Mouse (Mus musculus) kidney, postnatal 0 days (tissue): Measurements from ENCODE around the gene Ociad1. TPM values are rescaled to one million over a fixed set of nuclear protein-coding genes. Genes with fewer than 3 reads are reported as not detected.

Source experiments
- ATAC-seq: fragments of 200-750 bp; cut with Nextera tagmentation; replicated peaks from 2 replicates; pipeline ENCODE4 v1.8.0; 2017; ENCODE audit warnings: low read depth, moderate number of reproducible peaks, moderate TSS enrichment, moderate library complexity; ENCODE audit not compliant: low FRiP score
- DNase-seq: peaks from one replicate; pipeline ENCODE4 v3.0.0-alpha.2; 2016; ENCODE audit warnings: low spot score
- H3K27ac ChIP-seq: fragments of 300-500 bp; sonication (generic); 2 replicates; pipeline ENCODE4 v1.5.1; 2014; ENCODE audit warnings: mild to moderate bottlenecking
- H3K27me3 ChIP-seq: fragments of 300-500 bp; sonication (generic); 2 replicates; pipeline ENCODE4 v1.6.1; 2014; ENCODE audit warnings: low read length, mixed read lengths; ENCODE audit not compliant: insufficient read depth
- H3K36me3 ChIP-seq: fragments of 300-500 bp; sonication (generic); 2 replicates; pipeline ENCODE4 v1.6.1; 2014; ENCODE audit warnings: low read length, mixed read lengths; ENCODE audit not compliant: insufficient read depth
- H3K4me1 ChIP-seq: fragments of 300-500 bp; sonication (generic); replicated peaks from 2 replicates; pipeline ENCODE4 v1.6.1; 2014; ENCODE audit warnings: antibody characterized with exemption, low read length, mixed read lengths; ENCODE audit not compliant: insufficient read depth
- H3K4me2 ChIP-seq: fragments of 300-500 bp; sonication (generic); 2 replicates; pipeline ENCODE4 v1.6.1; 2014; ENCODE audit warnings: mild to moderate bottlenecking, low read length, moderate library complexity, mixed read lengths
- H3K4me3 ChIP-seq: fragments of 300-500 bp; sonication (generic); replicated peaks from 2 replicates; pipeline ENCODE4 v1.5.1; 2014; ENCODE audit warnings: low read depth, low read length
- H3K9ac ChIP-seq: fragments of 300-500 bp; sonication (generic); 2 replicates; pipeline ENCODE4 v1.6.1; 2014; ENCODE audit warnings: low read depth, low read length
- H3K9me3 ChIP-seq: fragments of 300-500 bp; sonication (generic); replicated peaks from 2 replicates; pipeline ENCODE4 v1.6.1; 2016; ENCODE audit warnings: low read length, inconsistent platforms, mixed read lengths
- CTCF ChIP-seq: IDR thresholded peaks from 2 replicates; pipeline ENCODE4 v1.5.1; 2016; ENCODE audit warnings: antibody characterized with exemption, low read depth, mild to moderate bottlenecking, moderate library complexity
- WGBS: fragments of 180-500 bp; shearing (Covaris S2); extraction: QIAGEN DNeasy Blood & Tissue Kit; methylation state at CpG from one replicate; pipeline ENCODE4 v1.1.7; 2014; 5-methylcytosine and 5-hydroxymethylcytosine counted together
- polyA plus RNA-seq: library from polyadenylated mRNA; unstranded; fragments of >200 nt; fragmentation: Nextera tagmentation; extraction: Ambion mirVana; gene quantifications from 2 replicates; pipeline ENCODE4 v1.2.1, GENCODE M21; 2015

The Ociad1 gene
- polyA plus RNA-seq, 1 experiment from 2014 or later, result 209 TPM

DNA sequence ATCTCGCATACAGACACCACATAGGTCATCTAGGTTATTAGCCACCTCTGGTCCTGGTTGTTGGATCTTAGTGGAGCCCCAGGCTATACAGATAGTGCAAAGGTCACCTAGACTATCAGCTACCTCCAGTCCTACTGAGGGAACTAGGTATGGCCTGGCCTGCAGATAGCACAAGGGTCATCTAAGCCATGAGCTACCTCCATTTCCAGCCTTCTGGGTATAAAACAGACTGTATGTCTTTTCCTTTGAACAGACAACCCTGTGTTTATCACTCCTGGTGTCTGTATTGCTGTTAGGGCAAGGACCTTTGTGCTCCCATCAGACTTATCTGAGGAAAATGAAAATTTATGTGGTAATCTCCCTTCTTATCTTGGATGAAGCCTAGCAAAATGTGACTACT is 59.2 kb downstream of the Ociad1 start:
- Histone ChIP-seq H3K4me2 (no peak overlapping the region), H3K36me3 (no peaks in the 10 kb centered on the region), H3K4me1 (no peaks in the 10 kb centered on the region), H3K9me3 (no peaks in the 10 kb centered on the region), H3K9ac (no peak overlapping the region), H3K27me3 (no peaks in the 10 kb centered on the region), H3K27ac (no peak overlapping the region), H3K4me3 (no peak overlapping the region)
- WGBS, result 91% methylated on average over 1 of the region's 1 CpGs
- no peak for ATAC-seq
- TF ChIP-seq CTCF, result no peak
- DNase-seq, result no peak

- no peaks in the 10 kb centered on the region for H3K4me1 ChIP-seq
- DNase-seq (no peak), ATAC-seq (no peak)
- H3K9ac ChIP-seq, result no peak overlapping the region
- no peak for TF ChIP-seq CTCF
- H3K36me3 ChIP-seq, result no peaks in the 10 kb centered on the region
- no peaks in the 10 kb centered on the region for H3K9me3 ChIP-seq
- H3K27me3 ChIP-seq, result no peaks in the 10 kb centered on the region
- H3K4me2 ChIP-seq, result no peak overlapping the region
- WGBS, result 53% methylated on average over 7 of the region's 7 CpGs
- no peak overlapping the region for H3K27ac ChIP-seq
- no peak overlapping the region for H3K4me3 ChIP-seq
Observed at GRCm38 (mm10) chr5:73353519-73353918, 60.9 kb downstream of the Ociad1 start.

DNA sequence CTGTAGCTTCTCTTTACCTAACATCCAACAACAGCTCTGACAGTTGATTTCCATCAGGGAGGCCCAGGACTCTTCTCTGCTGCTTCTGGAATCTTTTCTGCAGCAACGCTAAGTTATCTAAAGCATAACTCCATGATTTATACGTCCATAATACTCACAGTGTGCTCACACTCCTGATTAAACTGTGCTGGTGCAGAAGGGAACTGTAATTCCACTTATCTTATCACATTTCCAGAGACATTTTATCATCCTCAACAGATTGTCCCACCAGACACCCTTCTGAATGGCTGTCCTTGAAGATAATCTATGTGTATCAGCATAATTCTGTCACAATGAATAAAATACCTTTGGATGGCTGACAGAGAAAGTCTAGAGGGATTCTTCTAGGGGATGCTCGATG is 61.4 kb downstream of the Ociad1 start:
- Histone ChIP-seq H3K27ac (no peak overlapping the region), H3K9me3 (no peaks in the 10 kb centered on the region), H3K4me1 (no peaks in the 10 kb centered on the region), H3K9ac (no peak overlapping the region), H3K4me2 (no peak overlapping the region), H3K4me3 (no peak overlapping the region), H3K27me3 (no peaks in the 10 kb centered on the region), H3K36me3 (no peaks in the 10 kb centered on the region)
- TF ChIP-seq CTCF, result no peak
- ATAC-seq, result no peak
- DNase-seq, result no peak
- WGBS, result 66% methylated on average over 3 of the region's 3 CpGs

DNA sequence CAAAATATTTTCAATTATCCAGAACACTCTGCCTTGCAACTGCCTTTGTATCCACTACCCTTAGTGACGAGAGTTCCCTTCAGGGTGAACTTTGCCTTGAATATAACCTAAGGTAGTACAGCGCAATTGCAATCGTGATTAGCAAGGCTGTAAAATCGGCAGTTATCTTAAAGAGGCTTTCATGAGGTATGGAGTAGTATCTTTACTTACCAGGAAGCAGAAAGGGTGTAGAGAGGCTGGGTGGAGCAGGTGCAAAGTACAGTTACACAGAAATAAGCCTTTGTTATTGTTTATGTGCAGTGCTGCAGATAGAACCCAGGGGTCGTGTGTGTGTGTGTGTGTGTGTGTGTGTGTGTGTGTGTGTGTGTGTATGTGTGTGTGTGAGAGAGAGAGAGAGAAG is 62.8 kb downstream of the Ociad1 start:
- DNase-seq, result no peak
- no peak overlapping the region for H3K4me2 ChIP-seq
- H3K4me3 ChIP-seq, result no peak overlapping the region
- H3K36me3 ChIP-seq, result no peaks in the 10 kb centered on the region
- H3K4me1 ChIP-seq, result no peaks in the 10 kb centered on the region
- ATAC-seq, result no peak
- H3K27ac ChIP-seq, result no peak overlapping the region
- H3K9me3 ChIP-seq, result no peaks in the 10 kb centered on the region
- no peaks in the 10 kb centered on the region for H3K27me3 ChIP-seq
- WGBS, result 67% methylated on average over 5 of the region's 5 CpGs
- TF ChIP-seq CTCF, result no peak
- H3K9ac ChIP-seq, result no peak overlapping the region

- H3K4me3 ChIP-seq, result no peak overlapping the region
- WGBS, result 74% methylated on average over 6 of the region's 6 CpGs
- no peak overlapping the region for H3K4me2 ChIP-seq
- no peak overlapping the region for H3K9ac ChIP-seq
- no peak overlapping the region for H3K27ac ChIP-seq
- ATAC-seq, result no peak
- no peaks in the 10 kb centered on the region for H3K27me3 ChIP-seq
- DNase-seq, result no peak
- H3K9me3 ChIP-seq, result no peaks in the 10 kb centered on the region
- TF ChIP-seq CTCF, result no peak
- no peaks in the 10 kb centered on the region for H3K36me3 ChIP-seq
- H3K4me1 ChIP-seq, result no peaks in the 10 kb centered on the region
Observed at GRCm38 (mm10) chr5:73359134-73359751, 66.7 kb downstream of the Ociad1 start.

DNA sequence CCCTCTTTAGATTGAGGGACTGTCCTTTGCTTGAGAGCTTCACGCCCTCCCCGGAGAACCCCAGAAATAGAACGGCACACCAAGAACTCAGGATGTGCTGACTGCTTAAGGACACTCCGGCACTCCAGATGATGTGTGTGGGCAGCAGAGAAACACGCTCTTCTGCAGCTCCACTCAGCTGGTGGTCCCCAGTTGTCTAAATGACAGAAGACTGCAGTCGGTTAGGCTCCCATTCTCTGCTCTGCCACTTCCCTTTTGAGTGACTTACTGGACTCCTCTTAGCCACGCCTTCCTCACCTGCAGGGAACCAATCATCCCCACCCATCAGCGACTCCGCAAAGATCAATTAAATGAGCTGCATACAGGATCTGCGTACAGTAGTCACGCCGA is 67.2 kb downstream of the Ociad1 start:
- no peak for TF ChIP-seq CTCF
- H3K36me3 ChIP-seq, result no peaks in the 10 kb centered on the region
- no peak overlapping the region for H3K9ac ChIP-seq
- no peak overlapping the region for H3K27ac ChIP-seq
- H3K27me3 ChIP-seq, result no peaks in the 10 kb centered on the region
- H3K4me3 ChIP-seq, result no peak overlapping the region
- ATAC-seq (no peak), DNase-seq (no peak)
- H3K4me2 ChIP-seq, result peak overlapping the region; percentile 23; the same call in 1 of the 2 replicates
- H3K4me1 ChIP-seq, result no peaks in the 10 kb centered on the region
- no peaks in the 10 kb centered on the region for H3K9me3 ChIP-seq
- WGBS, result 44% methylated on average over 12 of the region's 12 CpGs

DNA sequence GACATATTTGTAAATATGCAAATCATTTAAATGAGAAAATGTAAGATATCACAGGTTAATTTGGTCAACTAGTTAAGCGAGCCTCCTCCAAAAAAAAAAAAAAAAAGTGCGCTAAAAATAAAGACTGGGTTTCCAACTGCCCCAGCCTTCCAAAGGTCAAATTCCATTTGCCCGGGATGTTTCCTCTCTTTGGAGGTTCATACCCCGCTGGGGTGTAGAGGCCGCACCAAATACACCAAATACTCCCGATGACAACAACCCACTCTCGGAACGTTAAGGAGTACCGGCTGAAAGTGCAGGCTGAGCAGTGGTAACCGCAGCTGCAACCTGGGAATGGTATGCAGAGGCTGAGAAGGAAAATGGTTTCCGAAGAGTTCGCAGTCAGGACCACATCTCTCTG is 67.7 kb downstream of the Ociad1 start:
- Histone ChIP-seq H3K27ac (no peak overlapping the region), H3K9ac (no peak overlapping the region), H3K36me3 (no peaks in the 10 kb centered on the region), H3K9me3 (no peaks in the 10 kb centered on the region), H3K4me3 (no peak overlapping the region), H3K4me2 (peak overlapping the region; percentile 23; the same call in 1 of the 2 replicates), H3K27me3 (no peaks in the 10 kb centered on the region), H3K4me1 (no peaks in the 10 kb centered on the region)
- TF ChIP-seq CTCF, result no peak
- ATAC-seq (no peak), DNase-seq (no peak)
- 26% methylated on average over 12 of the region's 12 CpGs for WGBS
